Mouse (Mus musculus) kidney, postnatal 36 days (tissue): ENCODE measurements around the gene Sox11.
A peak's percentile ranks its signal among the peaks of the same experiment; 100 is the strongest.

Experiments used
- DNase-seq, 2 experiments: peaks; one replicate each; pipeline ENCODE4 v3.0.0; 2021 to 2022; ENCODE audit warnings: mixed read lengths in 2 of 2

Sox11 gene

GRCm38 (mm10) chr12:27341871-27342690, at the start of gene Sox11:
TSS of gene Sox11 (minus strand) at chr12:27342574.
- peak in 1 of 2 experiments; percentile 34 for DNase-seq

- no peak for DNase-seq
Measured at GRCm38 (mm10) chr12:27391652-27392305, 49.4 kb upstream of the Sox11 start.

DNA sequence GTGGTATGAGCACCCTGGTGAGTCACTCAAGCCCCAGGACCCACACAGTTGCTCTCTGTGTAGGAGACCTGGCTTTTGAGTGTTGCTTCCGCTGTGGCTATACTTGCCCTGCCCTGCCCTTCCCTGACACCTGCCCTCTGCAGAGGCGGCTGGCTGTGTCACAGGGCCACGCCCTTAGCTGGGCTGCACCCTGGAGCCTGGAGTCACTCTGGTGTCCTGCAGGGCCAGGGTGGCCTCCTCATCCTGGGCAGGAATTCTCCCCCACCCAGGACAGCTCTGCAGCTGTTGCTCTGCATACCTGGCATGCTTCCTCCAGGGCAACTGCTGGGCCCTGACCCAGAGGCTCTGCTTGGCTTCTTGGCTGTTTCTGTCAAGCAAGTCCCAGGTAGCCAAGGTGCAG, 48.1 kb upstream of the Sox11 start:
- DNase-seq: peak in 1 of 2 experiments; percentile 4

- DNase-seq: no peak
Measured at GRCm38 (mm10) chr12:27389429-27389828, 47.1 kb upstream of the Sox11 start.

DNA sequence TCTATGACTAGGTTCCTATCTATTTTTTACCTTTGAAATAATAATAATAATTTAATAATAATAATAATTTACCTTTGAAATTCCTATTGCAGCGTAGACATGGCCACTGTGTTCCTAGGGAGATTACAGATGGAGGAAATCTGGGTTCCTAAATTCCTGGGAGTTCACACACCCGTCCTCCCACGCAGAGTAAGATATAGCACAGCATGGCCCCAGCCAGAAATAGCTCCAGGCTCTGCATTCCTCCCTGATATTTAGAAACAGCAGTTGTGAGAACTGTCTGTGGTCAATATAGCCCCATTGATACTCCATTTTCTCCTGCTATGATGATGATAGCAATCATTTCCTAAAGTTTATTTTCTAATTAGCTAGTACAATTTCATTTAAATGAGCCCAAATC, 30.1 kb upstream of the Sox11 start:
- DNase-seq: no peak

GRCm38 (mm10) chr12:27370756-27371155, 28.4 kb upstream of the Sox11 start:
- no peak for DNase-seq

GRCm38 (mm10) chr12:27367476-27367875, 25.1 kb upstream of the Sox11 start:
- DNase-seq: no peak

DNA sequence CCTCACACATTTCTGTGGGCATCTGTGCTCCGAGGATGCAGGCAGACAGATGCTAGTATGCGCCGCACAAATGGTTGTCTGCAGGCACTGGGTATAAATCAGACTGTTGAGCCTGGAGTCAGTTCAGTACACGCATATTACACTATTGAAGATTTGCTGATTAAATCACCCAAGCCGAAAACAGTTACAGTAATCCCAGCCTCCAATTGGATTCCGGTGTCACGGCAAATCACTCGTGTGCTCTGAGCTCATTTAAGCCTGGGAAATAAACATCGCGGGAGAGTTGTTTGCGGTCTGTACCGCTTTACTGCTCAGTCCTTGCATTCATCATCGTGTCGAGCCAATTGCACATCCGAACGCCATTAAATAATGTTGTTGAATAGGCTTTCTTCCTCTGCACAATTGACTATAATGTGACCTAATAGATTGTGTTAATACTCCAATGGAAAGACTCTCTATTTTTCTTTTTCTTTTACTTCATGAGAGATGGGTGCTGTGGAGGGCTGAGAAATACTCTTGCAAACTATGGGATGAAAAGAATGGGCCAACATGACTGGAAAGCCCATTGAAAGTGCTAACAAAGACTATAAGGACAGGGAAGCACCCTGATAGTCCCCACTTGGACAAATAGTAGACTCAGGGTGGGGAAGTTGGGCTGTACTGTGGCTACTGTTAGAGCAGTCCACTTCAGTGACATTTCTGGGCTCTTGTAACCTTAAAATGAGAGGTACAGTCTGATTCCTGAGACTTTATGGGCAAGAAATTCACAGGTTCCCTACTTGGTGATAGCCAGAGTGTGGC, 21.7 kb upstream of the Sox11 start:
- DNase-seq: no peak

DNA sequence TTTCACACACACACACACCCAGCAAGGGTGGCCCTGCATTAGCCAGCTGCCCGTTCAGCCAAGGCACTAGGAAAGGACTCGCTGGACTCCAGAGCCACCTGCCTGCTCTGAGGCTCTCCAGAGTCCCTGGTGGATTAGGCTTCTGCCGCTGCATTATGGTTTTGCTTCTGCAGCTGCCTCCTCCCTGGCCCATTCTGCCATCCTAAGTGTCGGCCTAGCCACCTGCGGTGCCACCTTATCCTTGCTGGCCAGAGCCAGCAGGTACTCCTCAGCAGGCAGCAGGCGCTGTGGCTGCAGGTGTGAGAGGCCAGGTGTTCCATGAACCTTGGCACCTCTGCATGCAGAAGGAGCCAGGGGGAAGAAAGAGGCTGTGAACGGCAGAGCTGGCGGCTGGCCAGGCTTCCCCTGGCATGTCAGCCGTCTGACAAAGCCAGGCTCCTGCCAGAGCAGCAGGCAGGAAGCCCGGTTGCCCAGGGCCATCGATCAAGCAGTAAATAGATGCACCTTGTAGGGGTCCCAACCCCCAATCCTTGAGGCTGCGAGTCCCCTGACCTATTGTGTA, 14.8 kb upstream of the Sox11 start:
- DNase-seq: peak; percentile 63 to 81

DNA sequence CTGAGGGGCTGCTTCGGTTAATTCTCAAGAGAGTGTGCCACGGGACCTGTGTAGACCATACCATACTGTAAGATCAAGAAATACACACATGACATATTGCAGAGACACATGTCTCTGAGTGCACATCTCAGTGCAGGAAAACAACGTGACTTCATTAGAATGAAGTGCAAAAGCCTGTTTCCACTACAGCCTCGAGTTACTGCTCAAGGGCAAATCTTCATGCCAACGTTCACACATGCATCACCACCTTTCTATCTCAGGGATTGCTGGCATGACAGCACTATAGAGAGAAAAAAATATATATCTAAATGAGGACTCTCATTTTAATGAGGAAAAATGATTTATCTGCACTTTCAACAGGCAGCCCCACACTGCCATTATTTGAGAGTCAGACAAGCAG, 14.2 kb upstream of the Sox11 start:
- DNase-seq: no peak

DNA sequence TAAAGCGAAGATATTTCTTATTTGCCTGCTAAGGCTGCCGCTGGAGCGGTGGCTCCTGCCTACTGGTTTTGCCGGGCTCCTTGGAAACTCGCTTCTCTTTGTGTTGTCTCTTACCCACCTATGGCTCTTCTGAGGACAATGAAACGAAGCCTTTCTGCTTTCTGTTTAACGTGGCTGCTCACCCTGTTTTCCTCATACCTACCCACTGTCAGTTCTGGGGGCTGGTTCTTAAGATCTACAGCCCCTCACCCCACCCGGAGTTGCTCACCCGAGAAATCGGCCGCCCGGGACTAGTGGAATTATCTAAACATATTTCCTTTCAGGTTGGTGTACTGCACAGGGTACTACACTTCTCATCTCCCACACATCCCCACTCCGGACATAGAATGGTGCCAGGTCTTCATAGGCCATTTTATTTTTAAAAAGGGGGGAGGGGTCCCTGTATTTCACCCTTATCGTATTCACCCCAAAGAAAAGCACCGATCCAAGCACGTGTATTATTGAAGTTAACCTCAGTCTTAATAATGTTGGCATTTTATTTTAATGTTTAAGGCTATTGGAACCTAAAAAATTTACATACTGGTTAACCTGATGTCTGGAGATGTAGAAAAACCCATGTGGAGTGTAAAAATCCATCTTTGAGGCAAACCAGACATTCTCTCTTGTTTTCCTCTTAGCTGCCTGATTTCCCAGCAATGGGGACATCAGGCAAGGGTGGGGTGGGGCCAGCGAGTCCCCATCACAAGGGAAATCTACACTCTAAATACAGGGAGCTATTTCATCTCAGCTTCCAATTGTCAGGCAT, 1.4 kb upstream of the Sox11 start:
- DNase-seq: no peak

GRCm38 (mm10) chr12:27342691-27343605, 574 bp upstream of the Sox11 start:
- DNase-seq: peak; percentile 69 to 73

DNA sequence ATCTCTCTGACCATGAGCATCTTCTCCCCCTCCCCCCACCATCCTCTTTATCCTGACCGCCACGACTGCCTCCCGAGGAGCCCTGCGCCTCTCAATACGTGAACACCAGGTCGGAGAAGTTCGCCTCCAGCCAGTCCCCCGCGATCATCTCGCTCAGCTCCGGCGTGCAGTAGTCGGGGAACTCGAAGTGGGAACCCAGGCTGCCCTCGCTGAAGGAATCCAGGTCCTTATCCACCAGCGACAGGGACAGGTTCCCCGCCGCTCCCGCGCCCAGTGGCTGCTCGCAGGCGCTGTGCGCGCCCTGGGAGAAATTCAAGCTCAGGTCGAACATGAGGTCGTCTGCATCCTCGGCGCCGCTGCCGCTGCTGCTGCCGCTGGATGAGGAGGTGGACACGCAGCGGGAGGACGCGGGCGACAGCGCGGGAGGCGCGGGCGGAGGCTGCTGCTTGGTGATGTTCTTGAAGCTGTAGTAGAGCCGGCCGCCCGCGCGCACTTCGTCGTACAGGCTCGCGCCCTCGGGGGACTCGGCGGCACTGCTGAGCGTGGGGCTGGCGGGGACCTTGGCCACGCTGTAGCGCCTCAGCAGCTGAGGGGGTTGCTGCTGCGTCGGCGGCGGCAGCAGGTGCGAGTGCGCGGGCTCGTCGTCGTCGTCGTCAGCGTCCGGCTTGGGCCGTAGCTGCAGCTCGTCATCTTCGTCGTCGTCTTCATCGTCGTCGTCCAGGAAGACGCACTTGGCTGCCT, 1.1 kb downstream of the Sox11 start:
- peak in 1 of 2 experiments; percentile 22 for DNase-seq

DNA sequence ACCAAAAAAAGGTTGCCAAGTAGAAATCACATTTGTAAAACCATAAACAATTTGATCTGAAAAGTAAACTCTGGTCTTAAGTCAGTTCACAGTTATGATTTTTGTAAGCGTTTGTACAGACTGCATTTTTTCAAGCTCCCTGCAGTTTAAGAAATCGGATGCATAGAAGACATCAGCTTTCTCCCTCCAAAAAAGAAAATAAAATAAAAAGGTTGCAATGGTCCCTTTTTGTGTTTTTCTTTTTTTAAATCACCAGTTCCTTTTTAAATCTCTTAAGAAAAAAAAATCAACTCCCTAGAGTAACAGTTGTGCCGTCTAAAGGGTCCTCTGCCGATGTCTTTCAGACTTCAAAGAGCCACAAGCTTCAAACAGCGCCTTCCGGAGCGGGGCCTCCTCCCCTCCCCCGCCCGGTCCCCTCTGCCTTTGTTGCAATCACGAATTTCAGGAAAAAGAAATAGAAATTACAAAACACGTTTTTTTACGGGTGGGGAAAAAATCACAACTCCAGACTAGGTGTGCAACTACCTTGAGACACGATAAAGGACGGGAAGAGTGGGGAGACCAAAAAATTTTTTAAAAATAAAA, 1.8 kb downstream of the Sox11 start:
- no peak for DNase-seq

GRCm38 (mm10) chr12:27339171-27339751, 3.1 kb downstream of the Sox11 start:
- peak in 1 of 2 experiments; percentile 31 for DNase-seq

DNA sequence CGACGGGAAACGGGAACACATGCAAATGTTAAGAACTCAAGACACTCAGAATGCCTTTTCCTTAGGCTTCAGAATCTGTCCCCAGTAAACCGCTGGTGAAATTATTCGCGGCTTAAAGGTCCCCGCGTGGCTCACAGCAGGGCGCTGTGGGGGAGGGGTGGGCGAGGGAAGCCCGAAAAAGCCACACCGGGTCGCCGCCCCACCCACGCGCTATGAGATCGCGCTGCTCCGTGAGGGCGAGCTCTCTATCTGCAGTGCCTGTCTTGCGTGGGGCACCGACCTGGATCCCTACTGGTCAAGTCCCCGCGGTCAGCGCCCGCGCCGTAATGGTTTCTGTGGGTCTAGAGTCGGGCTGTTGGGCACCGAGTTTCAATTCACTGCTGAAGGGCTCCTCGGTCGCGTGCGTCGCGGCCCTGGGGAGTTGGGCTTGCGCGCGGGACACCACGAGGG, 3.6 kb downstream of the Sox11 start:
- DNase-seq: peak in 1 of 2 experiments; percentile 43

DNA sequence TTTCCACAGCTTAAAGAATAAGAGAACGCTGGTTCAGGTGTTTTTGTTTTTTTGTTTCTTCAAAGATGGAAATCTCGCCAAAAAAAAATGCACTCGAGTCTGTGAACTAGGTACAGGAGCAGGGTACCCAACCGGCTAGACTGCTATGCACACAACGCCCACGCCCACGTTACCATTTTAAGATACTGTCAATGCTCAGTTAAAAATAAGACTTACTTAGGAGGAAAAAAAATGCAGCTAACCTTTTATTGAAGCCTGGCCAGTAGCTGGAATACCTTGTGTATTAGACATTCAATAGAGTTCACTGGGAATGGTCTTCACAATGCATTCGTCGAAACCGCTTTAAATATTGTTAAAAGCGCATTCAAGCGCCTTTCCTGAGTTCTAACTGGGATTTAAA, 4.3 kb downstream of the Sox11 start:
- DNase-seq: no peak

GRCm38 (mm10) chr12:27337482-27337881, 4.9 kb downstream of the Sox11 start:
- no peak for DNase-seq

DNA sequence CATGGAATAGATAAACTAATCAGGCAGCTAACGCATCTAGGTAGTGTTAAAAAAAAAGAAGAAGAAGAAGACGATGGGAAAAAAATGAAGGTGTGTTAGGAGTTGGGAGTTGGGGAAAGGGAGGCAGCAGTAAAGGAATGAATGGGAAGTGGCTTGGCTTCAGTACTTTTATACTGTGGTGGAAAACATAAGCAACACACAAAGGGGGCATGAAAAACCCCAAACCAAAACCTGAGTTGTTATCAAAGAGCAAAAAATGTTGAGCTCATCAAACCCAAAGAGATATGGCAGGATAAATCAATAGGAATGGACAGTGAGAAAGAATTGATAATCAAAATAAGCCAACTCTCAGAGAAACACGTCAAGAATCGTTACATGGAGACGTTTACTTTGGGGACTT, 5.6 kb downstream of the Sox11 start:
- DNase-seq: no peak
